Mouse (Mus musculus) frontal cortex, postnatal 25 days (tissue): ENCODE measurements at regions not wholly inside any gene's neighbourhood (a gene's known extent, or its start where the extent isn't known, plus 50 kb on each side); places are given as distances from the start of the nearest gene placed in this dataset.
"Not testable (repeated sequence)": the region's sequence is repeated elsewhere in the genome, so short reads cannot be mapped to it uniquely, and the experiment has no call there.

Source experiments
- DNase-seq, 2 experiments: peaks; one replicate each; pipeline ENCODE4 v3.0.0; 2022; ENCODE audit warnings: low spot score in 2 of 2

GRCm38 (mm10) chr11:114484668-114484953 is 183.7 kb upstream of the Rpl38 start:
- no peak for DNase-seq

- DNase-seq = no peak
Measured at GRCm38 (mm10) chr11:114483823-114484667, 184.3 kb upstream of the Rpl38 start.

GRCm38 (mm10) chr11:114483350-114483749 is 185.0 kb upstream of the Rpl38 start:
- not testable (repeated sequence) for DNase-seq

- no peak for DNase-seq
Measured at GRCm38 (mm10) chr11:114482070-114482469, 186.3 kb upstream of the Rpl38 start.

GRCm38 (mm10) chr11:114481037-114481436 is 187.3 kb upstream of the Rpl38 start:
- DNase-seq = no peak

- peak in 1 of 2 experiments; percentile 26 for DNase-seq
Measured at GRCm38 (mm10) chr11:114480119-114480540, 188.2 kb upstream of the Rpl38 start.

GRCm38 (mm10) chr11:114478736-114479135 is 189.6 kb upstream of the Rpl38 start:
- no peak for DNase-seq

GRCm38 (mm10) chr11:114477365-114477764 is 191.0 kb upstream of the Rpl38 start:
- DNase-seq = no peak

GRCm38 (mm10) chr11:114472501-114473260 is 195.6 kb upstream of the Rpl38 start:
- DNase-seq = no peak

GRCm38 (mm10) chr11:114468394-114468793 is 199.9 kb upstream of the Rpl38 start:
- peak in 1 of 2 experiments; percentile 45 for DNase-seq

- peak in 1 of 2 experiments; percentile 26 for DNase-seq
Measured at GRCm38 (mm10) chr11:114467803-114468202, 200.5 kb upstream of the Rpl38 start.

- no peak for DNase-seq
Measured at GRCm38 (mm10) chr11:114465486-114465885, 202.8 kb upstream of the Rpl38 start.

GRCm38 (mm10) chr11:114462755-114463374 is 205.5 kb upstream of the Rpl38 start:
- DNase-seq = no peak

- no peak for DNase-seq
Measured at GRCm38 (mm10) chr11:114454876-114455330, 213.4 kb upstream of the Rpl38 start.

GRCm38 (mm10) chr11:114448776-114449401 is 219.4 kb upstream of the Rpl38 start:
- peak; percentile 24 to 30 for DNase-seq

GRCm38 (mm10) chr11:114447461-114447847 is 220.9 kb upstream of the Rpl38 start:
- DNase-seq = no peak

GRCm38 (mm10) chr11:114446617-114447460 is 221.5 kb upstream of the Rpl38 start:
- DNase-seq = no peak

GRCm38 (mm10) chr11:114446075-114446616 is 222.2 kb upstream of the Rpl38 start:
- DNase-seq = no peak

- no peak for DNase-seq
Measured at GRCm38 (mm10) chr11:114444211-114444610, 224.1 kb upstream of the Rpl38 start.

- DNase-seq = no peak
Measured at GRCm38 (mm10) chr11:114443444-114443843, 224.9 kb upstream of the Rpl38 start.

- no peak for DNase-seq
Measured at GRCm38 (mm10) chr11:114439314-114439713, 229.0 kb upstream of the Rpl38 start.
